In the genomic region with DNA sequence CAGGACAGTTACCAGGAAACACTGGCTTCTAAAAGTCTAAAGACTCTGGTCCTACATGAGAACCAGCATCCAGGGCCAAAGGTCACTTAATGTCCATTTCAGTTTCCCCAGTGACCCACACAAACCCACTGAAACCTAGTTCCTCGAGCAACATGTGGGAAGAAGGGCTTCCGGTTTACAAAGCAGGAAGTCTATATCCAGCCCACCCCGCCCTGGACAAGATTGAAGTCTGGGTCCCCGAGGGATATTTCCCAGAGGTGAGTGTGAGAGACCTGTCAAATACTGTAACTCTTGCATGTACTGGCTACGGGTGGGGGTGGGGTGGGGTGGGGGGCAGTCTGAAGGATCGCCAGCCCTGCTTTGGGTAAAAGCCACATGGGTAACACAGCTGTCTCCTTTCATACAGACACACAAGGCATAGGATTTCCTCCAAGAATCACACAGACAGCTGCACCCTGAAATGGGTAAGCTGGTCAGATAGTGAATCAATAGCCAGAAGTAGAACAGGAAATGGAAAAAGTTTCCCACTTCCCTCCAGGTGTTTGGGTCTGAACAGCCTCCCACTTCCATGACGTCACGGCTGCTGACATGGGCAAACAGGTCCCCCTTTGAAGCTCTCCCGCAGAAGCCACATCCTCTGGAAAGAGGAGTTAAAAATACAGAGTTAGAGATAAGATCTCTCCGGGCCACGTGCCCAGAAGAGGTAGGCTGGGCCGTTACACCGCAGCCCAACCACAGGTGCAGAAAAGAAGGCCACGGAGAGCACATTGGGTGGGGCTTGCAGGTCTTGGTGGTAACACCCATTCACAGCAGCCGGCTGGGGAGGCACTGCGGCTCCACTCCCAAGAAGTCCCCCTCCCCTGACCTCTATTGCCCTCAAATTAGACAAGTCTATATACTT, we compare ENCODE assay signal across 8 mouse cellular contexts. TPM values are rescaled to one million over a fixed set of nuclear protein-coding genes. Genes with fewer than 3 reads are reported as not detected.
DNase-seq lines count a peak whose midpoint lies in the region; ATAC-seq and TF ChIP-seq lines count a peak whose summit lies in the region.

No protein-coding gene starts in this region.

- H3K36me3 ChIP-seq in embryonic facial prominence, embryonic 13.5 days: no peaks in the 10 kb centered on the region
- H3K36me3 ChIP-seq in hindbrain, embryonic 16.5 days (ENCODE audit: control insufficient read depth, insufficient read depth, low read length): no peaks in the 10 kb centered on the region
- no peaks in the 10 kb centered on the region for H3K36me3 ChIP-seq in liver, embryonic 13.5 days

- H3K4me3 ChIP-seq in gastrocnemius, adult 2 months: peak overlapping the region; percentile 71
- H3K4me3 ChIP-seq in embryonic facial prominence, embryonic 13.5 days: peak overlapping the region; percentile 36; the same call in 1 of the 2 replicates
- no peak overlapping the region for H3K4me3 ChIP-seq in hindbrain, embryonic 16.5 days (ENCODE audit: low read length)
- peak overlapping the region; percentile 51 for H3K4me3 ChIP-seq in liver, embryonic 13.5 days (replicated peaks)

- DNase-seq in gastrocnemius, adult 2 months: no peak
- no peak for DNase-seq in gastrocnemius, adult 8-10 months (ENCODE audit: low spot score in 2 of 2)
- DNase-seq in liver, embryonic 13.5 days: peak; percentile 56
- DNase-seq in skeletal muscle tissue, adult 2 months (ENCODE audit: low read depth, low spot score): peak; percentile 75
- DNase-seq in yolk sac, embryonic 10.5 days (ENCODE audit: low spot score): peak; percentile 81
- DNase-seq in frontal cortex, postnatal 36 days (ENCODE audit: low spot score in 2 of 2): no peak

- H3K27me3 ChIP-seq in embryonic facial prominence, embryonic 13.5 days: 0 out of 2 replicates have a peak, but pooled peaks cover 4% of the 10 kb centered on the region
- H3K27me3 ChIP-seq in hindbrain, embryonic 16.5 days (replicated peaks; ENCODE audit: control insufficient read depth, insufficient read depth, low read length): no peaks in the 10 kb centered on the region
- H3K27me3 ChIP-seq in liver, embryonic 13.5 days: peaks cover 14% of the 10 kb centered on the region

- WGBS in embryonic facial prominence, embryonic 13.5 days: 39% methylated on average over 16 of the region's 16 CpGs
- 55% methylated on average over 16 of the region's 16 CpGs for whole genome bisulfite sequencing in hindbrain, embryonic 16.5 days
- WGBS in liver, embryonic 13.5 days (ENCODE audit: insufficient replicate concordance): 6% methylated on average over 16 of the region's 16 CpGs

- intact Hi-C loops in gastrocnemius, adult 2 months (cut with DNase I): loop anchor here (5.0 to 10.0 kb wide), 3 partner anchors 162 to 418 kb away; a partner anchor contains a TSS

- peak overlapping the region; percentile 62 for H3K4me2 ChIP-seq in embryonic facial prominence, embryonic 13.5 days
- peak overlapping the region; percentile 61; the same call in 1 of the 2 replicates for H3K4me2 ChIP-seq in hindbrain, embryonic 16.5 days (ENCODE audit: low read length)
- peak overlapping the region; percentile 79 for H3K4me2 ChIP-seq in liver, embryonic 13.5 days

- H3K9ac ChIP-seq in embryonic facial prominence, embryonic 13.5 days: no peak overlapping the region
- H3K9ac ChIP-seq in hindbrain, embryonic 16.5 days (ENCODE audit: low read depth, low read length): no peak overlapping the region
- H3K9ac ChIP-seq in liver, embryonic 13.5 days: peak overlapping the region; percentile 74

- ATAC-seq in embryonic facial prominence, embryonic 13.5 days (ENCODE audit: insufficient number of reproducible peaks, insufficient read depth, low FRiP score, low TSS enrichment, low read depth): 0 out of 2 replicates have a peak, but pooled peaks have one; percentile 16
- ATAC-seq in hindbrain, embryonic 16.5 days: no peak
- ATAC-seq in liver, embryonic 13.5 days (ENCODE audit: low read depth): peak; percentile 80

- no peak for TF ChIP-seq CTCF in gastrocnemius, adult 2 months (IDR thresholded peaks at IDR 0.05)

- peaks cover 24% of the 10 kb centered on the region for H3K4me1 ChIP-seq in embryonic facial prominence, embryonic 13.5 days
- H3K4me1 ChIP-seq in hindbrain, embryonic 16.5 days (ENCODE audit: control insufficient read depth, insufficient read depth, low read depth, low read length): peaks cover 19% of the 10 kb centered on the region
- peaks cover 59% of the 10 kb centered on the region for H3K4me1 ChIP-seq in liver, embryonic 13.5 days (replicated peaks)

- H3K27ac ChIP-seq in gastrocnemius, adult 2 months: peak overlapping the region; percentile 46; the same call in 1 of the 2 replicates
- peak overlapping the region; percentile 51; the same call in 1 of the 2 replicates for H3K27ac ChIP-seq in embryonic facial prominence, embryonic 13.5 days
- no peak overlapping the region for H3K27ac ChIP-seq in hindbrain, embryonic 16.5 days (ENCODE audit: low read depth, low read length)
- H3K27ac ChIP-seq in liver, embryonic 13.5 days: peak overlapping the region; percentile 74

- no peaks in the 10 kb centered on the region for H3K9me3 ChIP-seq in embryonic facial prominence, embryonic 13.5 days
- no peaks in the 10 kb centered on the region for H3K9me3 ChIP-seq in hindbrain, embryonic 16.5 days (ENCODE audit: control insufficient read depth, low read length)
- H3K9me3 ChIP-seq in liver, embryonic 13.5 days (replicated peaks): no peaks in the 10 kb centered on the region

RNA-seq across cellular contexts. Expression of a gene that starts 26.7 kb away (rescaled TPM):
- 10 to 100 TPM; 68.3 to 77.9 TPM for total RNA-seq in gastrocnemius, adult 2 months (2021)
- total RNA-seq in gastrocnemius, adult 8-10 months (2022): 10 to 100 TPM; 66.1 to 73.7 (median 72.3) TPM
- polyA plus RNA-seq in embryonic facial prominence, embryonic 13.5 days (2015; fragmentation: Nextera tagmentation; extraction: Ambion mirVana): 340 and 359 TPM in 2 replicates
- 391 and 409 TPM in 2 replicates for polyA plus RNA-seq in hindbrain, embryonic 16.5 days (2015; fragmentation: Nextera tagmentation; extraction: Ambion mirVana)
- polyA plus RNA-seq in liver, embryonic 13.5 days (2015; fragmentation: Nextera tagmentation; extraction: Ambion mirVana): 229 and 243 TPM in 2 replicates

RNA-seq across cellular contexts. Expression of a gene that starts 26.8 kb away (rescaled TPM):
- 10 to 100 TPM; 18.9 to 19.3 TPM for total RNA-seq in gastrocnemius, adult 2 months (2021)
- total RNA-seq in gastrocnemius, adult 8-10 months (2022): 10 to 100 TPM; 16.0 to 21.9 (median 19.6) TPM
- 50.5 TPM in 2 replicates for polyA plus RNA-seq in embryonic facial prominence, embryonic 13.5 days (2015; fragmentation: Nextera tagmentation; extraction: Ambion mirVana)
- polyA plus RNA-seq in hindbrain, embryonic 16.5 days (2015; fragmentation: Nextera tagmentation; extraction: Ambion mirVana): 70.3 and 75.2 TPM in 2 replicates
- 17.9 and 18.4 TPM in 2 replicates for polyA plus RNA-seq in liver, embryonic 13.5 days (2015; fragmentation: Nextera tagmentation; extraction: Ambion mirVana)

RNA-seq across cellular contexts. Expression of a gene that starts 57.6 kb away (rescaled TPM):
- total RNA-seq in gastrocnemius, adult 2 months (2021): not detected
- not detected for total RNA-seq in gastrocnemius, adult 8-10 months (2022)
- polyA plus RNA-seq in embryonic facial prominence, embryonic 13.5 days (2015; fragmentation: Nextera tagmentation; extraction: Ambion mirVana): not detected in 2 replicates
- polyA plus RNA-seq in hindbrain, embryonic 16.5 days (2015; fragmentation: Nextera tagmentation; extraction: Ambion mirVana): not detected in 2 replicates
- not detected in 2 replicates for polyA plus RNA-seq in liver, embryonic 13.5 days (2015; fragmentation: Nextera tagmentation; extraction: Ambion mirVana)

Comparison
In these comparisons a context has a peak if more than half of its experiments do, and no peak if none do; other contexts are left out.
1. DNase-seq: peak in liver, embryonic 13.5 days (single experiment), skeletal muscle tissue, adult 2 months (single experiment) and yolk sac, embryonic 10.5 days (single experiment); none in gastrocnemius, adult 2 months (single experiment), gastrocnemius, adult 8-10 months (0 of 2) and frontal cortex, postnatal 36 days (0 of 2).
2. Peak in every context shown above with its lines, with median percentiles within 50 percentile points of each other: H3K4me2 ChIP-seq.